Mouse (Mus musculus) lung, postnatal 0 days (tissue): Measurements from ENCODE around the gene Zfp207. TPM values are rescaled to one million over a fixed set of nuclear protein-coding genes. Genes with fewer than 3 reads are reported as not detected.
"Not testable (repeated sequence)": the region's sequence is repeated elsewhere in the genome, so short reads cannot be mapped to it uniquely, and the experiment has no call there.

Source experiments
- ATAC-seq: fragments of 200-750 bp; cut with Nextera tagmentation; 2 replicates; pipeline ENCODE4 v1.8.0; 2017; ENCODE audit warnings: moderate library complexity
- DNase-seq: peaks from one replicate; pipeline ENCODE4 v3.0.0-alpha.2; 2016; ENCODE audit warnings: low spot score
- H3K27ac ChIP-seq: fragments of 300-500 bp; sonication (generic); 2 replicates; pipeline ENCODE4 v1.5.1; 2014; ENCODE audit warnings: antibody characterized with exemption, mild to moderate bottlenecking, low read length, mixed read lengths
- H3K27me3 ChIP-seq: fragments of 300-500 bp; sonication (generic); replicated peaks from 2 replicates; pipeline ENCODE4 v1.6.1; 2014; ENCODE audit warnings: low read length, mixed read lengths; ENCODE audit not compliant: insufficient read depth
- H3K36me3 ChIP-seq: fragments of 300-500 bp; sonication (generic); 2 replicates; pipeline ENCODE4 v1.6.1; 2014; ENCODE audit warnings: low read length, mixed read lengths; ENCODE audit not compliant: insufficient read depth
- H3K4me1 ChIP-seq: fragments of 300-500 bp; sonication (generic); 2 replicates; pipeline ENCODE4 v1.6.1; 2014; ENCODE audit warnings: antibody characterized with exemption, low read depth, low read length, mixed read lengths; ENCODE audit not compliant: insufficient read depth
- H3K4me2 ChIP-seq: fragments of 300-500 bp; sonication (generic); replicated peaks from 2 replicates; pipeline ENCODE4 v1.6.1; 2014; ENCODE audit warnings: low read depth, mild to moderate bottlenecking, low read length, moderate library complexity, mixed read lengths
- H3K4me3 ChIP-seq: fragments of 300-500 bp; sonication (generic); 2 replicates; pipeline ENCODE4 v1.5.1; 2014; ENCODE audit warnings: low read depth, low read length
- H3K9ac ChIP-seq: fragments of 300-500 bp; sonication (generic); replicated peaks from 2 replicates; pipeline ENCODE4 v1.6.1; 2014; ENCODE audit warnings: low read depth, mild to moderate bottlenecking
- H3K9me3 ChIP-seq: fragments of 300-500 bp; sonication (generic); 2 replicates; pipeline ENCODE4 v1.6.1; 2016; ENCODE audit warnings: low read length, mixed read lengths
- CTCF ChIP-seq: IDR thresholded peaks from 2 replicates; pipeline ENCODE4 v1.5.1; 2016; ENCODE audit warnings: antibody characterized with exemption, mild to moderate bottlenecking
- EP300 ChIP-seq: IDR thresholded peaks from 2 replicates; pipeline ENCODE4 v1.6.1; 2016; ENCODE audit warnings: antibody characterized with exemption, mild to moderate bottlenecking, control low read depth
- WGBS: fragments of 180-500 bp; shearing (Covaris S2); extraction: QIAGEN DNeasy Blood & Tissue Kit; methylation state at CpG from one replicate; pipeline ENCODE4 v1.1.7; 2014; 5-methylcytosine and 5-hydroxymethylcytosine counted together
- polyA plus RNA-seq: library from polyadenylated mRNA; unstranded; fragments of >200 nt; fragmentation: Nextera tagmentation; extraction: Ambion mirVana; gene quantifications from 2 replicates; pipeline ENCODE4 v1.2.1, GENCODE M21; 2015

The Zfp207 gene
- polyA plus RNA-seq, 1 experiment from 2014 or later, result 120 TPM

GRCm38 (mm10) chr11:80368949-80369348 lies 14.1 kb upstream of the Zfp207 start:
- peaks cover 27% of the 10 kb centered on the region for H3K36me3 ChIP-seq
- no peak for DNase-seq
- no peak for ATAC-seq
- H3K9ac ChIP-seq, result no peak overlapping the region
- H3K4me1 ChIP-seq, result no peaks in the 10 kb centered on the region
- H3K9me3 ChIP-seq, result no peaks in the 10 kb centered on the region
- H3K4me3 ChIP-seq, result no peak overlapping the region
- WGBS, result 86% methylated on average over 1 of the region's 1 CpGs
- H3K27me3 ChIP-seq, result no peaks in the 10 kb centered on the region
- no peak overlapping the region for H3K27ac ChIP-seq
- no peak overlapping the region for H3K4me2 ChIP-seq
- TF ChIP-seq EP300 (no peak), CTCF (0 out of 2 replicates have a peak, but pooled peaks have one; percentile 3)

DNA sequence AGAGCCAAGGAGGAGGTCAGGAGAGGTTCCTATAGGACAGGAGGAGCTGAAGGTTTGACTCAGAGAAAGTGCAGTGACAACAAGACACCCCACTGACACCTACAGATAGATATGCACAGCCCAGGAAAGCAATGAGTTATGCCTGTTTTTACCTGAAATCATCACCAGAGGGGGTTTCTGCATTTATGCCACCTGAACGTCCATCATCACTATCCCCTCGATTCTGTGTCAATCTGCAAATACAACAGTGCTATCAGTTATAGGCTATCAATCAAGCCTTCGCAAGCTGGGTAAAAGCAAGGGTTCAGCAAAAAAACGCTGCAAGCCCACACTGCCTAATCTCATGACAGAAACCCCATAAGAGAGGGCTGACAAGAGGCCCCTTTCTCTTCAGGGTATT lies 6.4 kb upstream of the Zfp207 start:
- WGBS, result 39% methylated on average over 4 of the region's 4 CpGs
- Histone ChIP-seq H3K4me3 (no peak overlapping the region), H3K9ac (no peak overlapping the region), H3K4me2 (no peak overlapping the region), H3K9me3 (no peaks in the 10 kb centered on the region), H3K36me3 (0 out of 2 replicates have a peak, but pooled peaks cover 5% of the 10 kb centered on the region), H3K27me3 (no peaks in the 10 kb centered on the region), H3K27ac (no peak overlapping the region), H3K4me1 (no peaks in the 10 kb centered on the region; the same call in 1 of the 2 replicates)
- TF ChIP-seq EP300 (no peak), CTCF (no peak; the same call in 1 of the 2 replicates)
- DNase-seq, result no peak
- no peak for ATAC-seq

DNA sequence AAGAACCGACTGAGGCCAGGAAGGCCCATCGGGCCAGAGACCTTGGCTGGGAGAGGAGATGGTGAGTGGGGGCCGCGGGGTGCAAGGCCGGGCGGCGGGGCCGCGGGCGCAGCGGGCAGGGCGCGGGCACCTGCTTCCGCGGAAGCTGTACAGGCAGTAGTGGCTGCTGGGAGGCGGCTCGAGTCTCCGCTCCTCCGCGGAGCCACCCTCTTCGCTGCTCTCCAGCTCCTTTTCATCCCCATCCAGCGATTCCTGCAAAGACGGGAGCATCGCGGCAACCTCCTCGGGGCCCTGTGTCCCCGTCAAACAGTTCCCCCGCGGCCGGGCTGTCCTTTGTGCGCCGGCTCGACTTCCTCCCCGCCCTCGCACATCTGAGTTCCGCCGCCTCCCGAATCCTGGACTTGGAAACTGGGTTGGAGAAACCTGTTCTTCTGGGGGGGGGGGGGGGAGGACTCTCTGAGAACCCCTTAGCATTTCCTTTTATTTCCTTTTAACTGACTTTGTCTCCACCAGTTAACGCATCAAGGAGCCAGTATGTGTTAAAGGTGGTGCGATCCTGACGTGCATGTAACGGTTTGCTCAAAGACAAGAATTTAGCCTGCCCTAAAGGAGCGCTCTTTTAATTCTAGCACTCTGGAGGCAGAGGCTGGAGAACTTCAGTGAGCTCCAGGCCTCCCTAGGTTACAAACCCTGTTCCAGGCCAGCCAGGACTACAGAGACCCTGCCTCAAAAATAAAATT lies 5.2 kb upstream of the Zfp207 start, which contains the start of gene 5730455P16Rik:
Gene 5730455P16Rik, minus strand, starts transcription at position 323 of the 740 bp plus-strand sequence.
- 0 out of 2 replicates have a peak, but pooled peaks cover 5% of the 10 kb centered on the region for H3K36me3 ChIP-seq
- no peak for TF ChIP-seq CTCF
- no peak for TF ChIP-seq EP300
- H3K4me3 ChIP-seq, result peak within 1 kb of the TSS; percentile 84
- WGBS, result 3% methylated on average over 38 of the region's 43 CpGs
- no peaks in the 10 kb centered on the region for H3K9me3 ChIP-seq
- DNase-seq (peak; percentile 82), ATAC-seq (peak; percentile 86)
- H3K27ac ChIP-seq, result peak within 1 kb of the TSS; percentile 59; the same call in 1 of the 2 replicates
- peak within 1 kb of the TSS; percentile 89 for H3K4me2 ChIP-seq
- peak within 1 kb of the TSS; percentile 89 for H3K9ac ChIP-seq
- no peaks in the 10 kb centered on the region for H3K27me3 ChIP-seq
- H3K4me1 ChIP-seq, result peaks cover 5% of the 10 kb centered on the region

DNA sequence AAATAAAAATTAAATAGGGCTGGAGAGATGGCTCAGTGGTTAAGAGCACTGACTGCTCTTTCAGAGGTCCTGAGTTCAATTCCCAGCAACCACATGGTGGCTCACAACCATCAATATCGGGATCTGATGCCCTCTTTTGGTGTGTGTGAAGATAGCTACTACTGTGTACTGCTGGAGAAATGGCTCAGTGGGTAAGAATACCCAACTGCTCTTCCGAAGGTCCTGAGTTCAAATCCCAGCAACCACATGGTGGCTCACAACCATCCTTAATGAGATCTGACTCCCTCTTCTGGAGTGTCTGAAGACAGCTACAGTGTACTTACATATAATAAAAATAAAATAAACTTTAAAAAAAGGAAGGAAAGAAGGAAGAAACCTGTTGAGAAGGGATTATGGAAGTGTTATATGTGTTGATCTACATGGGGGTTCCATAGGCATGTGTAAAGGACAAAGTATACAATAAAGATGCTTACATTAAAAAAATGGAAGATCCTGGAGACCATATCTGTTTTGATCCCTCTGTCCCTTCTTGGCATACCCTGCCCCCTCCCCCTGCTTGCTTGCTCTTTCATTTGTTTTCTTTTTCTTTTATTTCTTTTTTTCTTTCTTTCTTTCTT lies 4.5 kb upstream of the Zfp207 start:
- H3K4me3 ChIP-seq, result peak overlapping the region; percentile 84; the same call in 1 of the 2 replicates
- H3K36me3 ChIP-seq, H3K9ac ChIP-seq, H3K27me3 ChIP-seq, H3K9me3 ChIP-seq, H3K27ac ChIP-seq, ATAC-seq, DNase-seq, H3K4me1 ChIP-seq: not testable (repeated sequence)
- peak overlapping the region; percentile 89 for H3K4me2 ChIP-seq
- 54% methylated on average over 2 of the region's 2 CpGs for WGBS

DNA sequence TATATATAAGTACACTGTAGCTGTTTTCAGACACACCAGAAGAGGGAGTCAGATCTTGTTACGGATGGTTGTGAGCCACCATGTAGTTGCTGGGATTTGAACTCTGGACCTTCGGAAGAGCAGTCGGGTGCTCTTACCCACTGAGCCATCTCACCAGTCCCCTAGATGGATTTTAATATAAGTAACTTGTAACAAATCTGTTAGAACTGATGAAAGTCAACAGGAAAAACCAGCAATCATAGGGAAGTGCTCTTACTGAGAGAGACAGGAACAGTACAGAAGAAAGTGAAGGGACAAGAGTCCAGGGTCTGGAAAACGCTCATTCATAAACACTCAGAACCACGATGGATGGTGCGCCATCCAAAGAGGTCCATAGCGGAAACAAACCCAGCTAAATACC lies 3.9 kb upstream of the Zfp207 start:
- not testable (repeated sequence) for H3K27me3 ChIP-seq, ATAC-seq, H3K4me1 ChIP-seq, H3K9me3 ChIP-seq, H3K27ac ChIP-seq, H3K4me2 ChIP-seq, DNase-seq, H3K36me3 ChIP-seq, H3K9ac ChIP-seq, H3K4me3 ChIP-seq
- 93% methylated on average over 7 of the region's 7 CpGs for WGBS

DNA sequence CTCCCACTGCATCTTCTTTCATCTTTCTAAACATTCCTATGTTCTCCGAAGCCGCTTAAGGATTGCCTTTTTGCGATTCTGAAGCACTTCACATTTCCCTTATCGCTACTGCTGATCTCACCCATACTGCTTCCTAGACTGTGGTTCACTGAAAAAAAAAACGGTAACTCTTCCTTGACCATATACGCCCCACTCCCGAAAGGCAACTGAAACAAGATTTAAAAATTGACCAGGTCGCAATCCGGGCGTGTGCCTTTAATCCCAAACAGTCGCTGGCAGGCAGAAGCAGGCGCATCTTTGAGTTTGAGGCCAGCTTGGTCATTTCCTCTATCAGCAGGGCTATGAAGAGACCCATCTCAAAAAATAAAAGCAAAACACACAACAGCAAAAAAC lies 457 bp upstream of the Zfp207 start:
- 3% methylated on average over 12 of the region's 12 CpGs for WGBS
- Histone ChIP-seq H3K9me3 (no peaks in the 10 kb centered on the region), H3K4me1 (peaks cover 13% of the 10 kb centered on the region; the same call in 1 of the 2 replicates), H3K4me2 (peak overlapping the region; percentile 68), H3K27me3 (no peaks in the 10 kb centered on the region), H3K9ac (peak overlapping the region; percentile 92; the same call in 1 of the 2 replicates), H3K27ac (peak overlapping the region; percentile 93), H3K4me3 (peak overlapping the region; percentile 94), H3K36me3 (0 out of 2 replicates have a peak, but pooled peaks cover 4% of the 10 kb centered on the region)
- TF ChIP-seq EP300 (no peak), CTCF (no peak)
- DNase-seq (peak; percentile 61), ATAC-seq (peak; percentile 31)
